Mouse (Mus musculus) heart, embryonic 16.5 days (tissue): ENCODE measurements around the gene Prrc2a. TPM values are rescaled to one million over a fixed set of nuclear protein-coding genes. Genes with fewer than 3 reads are reported as not detected.

Source experiments
- ATAC-seq: fragments of 200-750 bp; cut with Nextera tagmentation; replicated peaks from 2 replicates; pipeline ENCODE4 v1.8.0; 2017; ENCODE audit warnings: moderate number of reproducible peaks; ENCODE audit not compliant: insufficient read depth, low FRiP score; ENCODE audit errors: extremely low read depth
- H3K27ac ChIP-seq: fragments of 300-500 bp; sonication (generic); 2 replicates; pipeline ENCODE4 v1.5.1; 2014; ENCODE audit warnings: mild to moderate bottlenecking, low read length, control low read depth, moderate library complexity
- H3K27me3 ChIP-seq: fragments of 300-500 bp; sonication (generic); 2 replicates; pipeline ENCODE4 v1.6.1; 2014; ENCODE audit warnings: low read length, mixed read lengths; ENCODE audit not compliant: control insufficient read depth, insufficient read depth
- H3K36me3 ChIP-seq: fragments of 300-500 bp; sonication (generic); 2 replicates; pipeline ENCODE4 v1.6.1; 2014; ENCODE audit not compliant: control insufficient read depth, insufficient read depth
- H3K4me1 ChIP-seq: fragments of 300-500 bp; sonication (generic); 2 replicates; pipeline ENCODE4 v1.6.1; 2014; ENCODE audit warnings: low read length, mixed read lengths; ENCODE audit not compliant: control insufficient read depth, insufficient read depth
- H3K4me2 ChIP-seq: fragments of 300-500 bp; sonication (generic); 2 replicates; pipeline ENCODE4 v1.6.1; 2014; ENCODE audit warnings: low read depth, mild to moderate bottlenecking, control low read depth, low read length
- H3K4me3 ChIP-seq: fragments of 300-500 bp; sonication (generic); 2 replicates; pipeline ENCODE4 v1.5.1; 2014; ENCODE audit warnings: mild to moderate bottlenecking, control low read depth, low read length
- H3K9ac ChIP-seq: fragments of 300-500 bp; sonication (generic); 2 replicates; pipeline ENCODE4 v1.6.1; 2014; ENCODE audit warnings: low read length, control low read depth
- H3K9me3 ChIP-seq: fragments of 300-500 bp; sonication (generic); replicated peaks from 2 replicates; pipeline ENCODE4 v1.6.1; 2016; ENCODE audit warnings: low read length; ENCODE audit not compliant: control insufficient read depth
- WGBS: fragments of 180-500 bp; shearing (Covaris S2); extraction: QIAGEN DNeasy Blood & Tissue Kit; methylation state at CpG from one replicate; pipeline ENCODE4 v1.1.7; 2014; 5-methylcytosine and 5-hydroxymethylcytosine counted together
- polyA plus RNA-seq: library from polyadenylated mRNA; unstranded; fragments of >200 nt; fragmentation: Nextera tagmentation; extraction: Ambion mirVana; gene quantifications from 2 replicates; pipeline ENCODE4 v1.2.1, GENCODE M21; 2015

Prrc2a gene
- polyA plus RNA-seq, 1 experiment from 2014 or later = 103 TPM

DNA sequence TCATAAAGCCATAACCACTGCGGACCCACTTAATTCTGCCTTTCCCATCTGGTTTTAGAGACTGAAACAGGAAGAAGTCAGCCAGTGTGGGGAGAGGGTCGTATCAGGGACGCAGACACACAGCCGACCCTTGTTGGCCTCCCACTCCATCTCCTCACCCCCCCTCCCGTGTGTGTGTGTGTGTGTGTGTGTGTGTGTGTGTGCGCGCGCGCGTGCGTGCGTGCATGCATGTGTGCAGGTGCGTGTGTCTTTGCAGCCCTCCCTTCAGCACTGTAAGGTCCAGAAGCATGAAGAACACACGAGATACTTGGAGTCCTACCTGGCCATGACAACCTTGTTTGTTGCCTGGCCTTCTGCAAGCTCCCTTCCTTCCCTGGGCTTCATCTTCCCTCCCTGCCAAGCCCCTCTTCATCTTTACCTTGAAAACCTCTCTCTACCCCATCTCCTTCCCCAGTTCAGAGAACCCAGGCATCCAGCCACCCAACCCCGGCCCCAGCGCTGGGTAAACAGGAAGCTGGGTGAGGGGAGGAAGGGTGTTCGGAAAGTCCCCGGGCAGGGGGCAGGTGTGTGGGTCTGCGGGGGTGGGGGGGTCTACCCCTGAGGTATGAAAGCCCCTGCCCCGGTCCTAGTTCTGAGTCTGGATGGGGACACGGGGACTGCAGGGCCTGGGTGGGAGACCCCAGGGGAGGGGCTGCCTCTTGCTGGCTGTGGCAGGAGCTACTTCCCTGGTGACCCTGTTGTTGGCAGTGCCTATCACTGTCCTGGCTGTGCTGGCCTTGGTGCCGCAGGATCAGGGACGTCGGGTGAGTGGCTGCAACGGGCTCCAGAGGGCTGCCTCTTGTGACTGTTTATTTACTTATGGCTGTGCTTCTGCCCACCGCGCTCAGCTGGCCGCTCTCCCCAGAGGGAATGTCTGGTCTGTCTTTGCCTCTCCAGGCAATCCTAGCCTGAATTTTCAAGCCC lies 29.5 kb upstream of the Prrc2a start, which contains the start of gene Ltb:
Ltb (plus strand) TSS at position 559 of the 963 bp plus-strand sequence.
- peak within 1 kb of the TSS; percentile 52; the same call in 1 of the 2 replicates for H3K27ac ChIP-seq
- 0 out of 2 replicates have a peak, but pooled peaks have one; percentile 17 for ATAC-seq
- no peaks in the 10 kb centered on the region for H3K9me3 ChIP-seq
- H3K4me3 ChIP-seq = peak within 1 kb of the TSS; percentile 61
- peak within 1 kb of the TSS; percentile 70 for H3K9ac ChIP-seq
- 44% methylated on average over 28 of the region's 28 CpGs for WGBS
- H3K36me3 ChIP-seq = no peaks in the 10 kb centered on the region
- H3K27me3 ChIP-seq = peaks cover 22% of the 10 kb centered on the region
- H3K4me1 ChIP-seq = peaks cover 10% of the 10 kb centered on the region
- H3K4me2 ChIP-seq = peak within 1 kb of the TSS; percentile 86

DNA sequence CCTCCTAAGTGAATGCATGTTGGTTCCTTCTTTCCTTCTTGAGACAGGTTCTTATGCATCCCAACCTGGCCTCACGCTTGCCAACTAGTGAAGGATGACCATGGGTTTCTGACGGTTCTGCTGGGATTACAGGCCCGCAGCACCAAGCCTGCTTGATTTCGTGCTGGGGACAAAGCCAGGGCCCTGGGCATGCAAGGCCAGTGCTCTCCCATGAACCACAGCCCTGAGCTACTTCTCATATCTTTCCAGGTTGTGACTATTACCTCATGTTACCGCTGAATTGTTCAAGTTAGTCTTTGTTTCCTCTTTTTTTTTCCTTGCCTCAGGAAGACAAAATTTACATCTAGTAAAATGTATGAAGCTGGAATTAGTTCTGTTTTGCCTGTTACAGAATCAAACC lies 28.2 kb upstream of the Prrc2a start:
- no peaks in the 10 kb centered on the region for H3K9me3 ChIP-seq
- peaks cover 18% of the 10 kb centered on the region for H3K27me3 ChIP-seq
- no peak overlapping the region for H3K27ac ChIP-seq
- H3K9ac ChIP-seq = no peak overlapping the region
- WGBS = 78% methylated on average over 5 of the region's 5 CpGs
- no peak overlapping the region for H3K4me2 ChIP-seq
- peaks cover 10% of the 10 kb centered on the region for H3K4me1 ChIP-seq
- no peaks in the 10 kb centered on the region for H3K36me3 ChIP-seq
- ATAC-seq = no peak
- no peak overlapping the region for H3K4me3 ChIP-seq

DNA sequence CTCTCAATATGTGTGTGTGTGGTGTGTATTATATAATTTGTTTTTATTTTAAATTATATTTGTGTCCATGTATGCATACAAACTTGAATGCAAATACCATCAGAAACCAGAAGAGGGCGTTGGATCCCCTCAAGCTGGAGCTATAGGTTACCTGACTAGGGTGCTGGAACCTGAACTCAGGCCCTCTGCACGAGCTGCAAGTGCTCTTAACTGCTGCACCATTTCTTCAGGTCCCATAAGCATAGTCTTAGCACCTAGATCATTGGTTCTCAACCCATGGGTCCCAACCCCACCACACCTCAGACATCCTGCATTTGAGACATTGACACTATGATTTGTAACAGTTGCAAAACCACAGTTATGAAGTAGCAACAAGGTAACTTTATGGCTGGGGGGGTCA lies 27.0 kb upstream of the Prrc2a start:
- Histone ChIP-seq H3K9ac (no peak overlapping the region), H3K4me2 (no peak overlapping the region), H3K27me3 (peaks cover 14% of the 10 kb centered on the region), H3K9me3 (no peaks in the 10 kb centered on the region), H3K4me1 (peaks cover 10% of the 10 kb centered on the region), H3K4me3 (no peak overlapping the region), H3K36me3 (no peaks in the 10 kb centered on the region), H3K27ac (no peak overlapping the region)
- no peak for ATAC-seq
- WGBS = 46% methylated on average over 2 of the region's 2 CpGs

DNA sequence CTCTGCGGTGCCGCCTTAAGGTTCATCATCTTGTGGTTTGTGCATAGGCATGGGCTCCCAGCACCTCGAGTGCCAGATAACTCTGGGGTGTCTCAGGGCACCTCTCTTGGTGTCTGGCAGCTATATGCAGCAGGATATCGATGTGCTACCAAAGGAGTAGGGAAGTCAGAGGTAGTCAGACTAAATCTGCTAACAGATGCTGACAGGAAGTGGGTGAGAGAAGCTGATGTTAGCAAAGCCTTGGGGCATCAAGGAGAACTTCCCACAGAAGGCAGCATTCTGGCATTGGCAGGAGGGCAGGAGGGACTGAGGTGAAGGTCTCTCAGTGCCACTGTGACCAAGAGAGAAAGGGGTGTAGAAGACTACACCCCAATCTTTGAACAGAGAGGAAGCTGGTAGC lies 25.4 kb upstream of the Prrc2a start:
- Histone ChIP-seq H3K9ac (no peak overlapping the region), H3K4me3 (no peak overlapping the region), H3K9me3 (no peaks in the 10 kb centered on the region), H3K36me3 (no peaks in the 10 kb centered on the region), H3K4me2 (no peak overlapping the region), H3K27ac (peak overlapping the region; percentile 8; the same call in 1 of the 2 replicates), H3K4me1 (peaks cover under 1% of the 10 kb centered on the region), H3K27me3 (peaks cover 6% of the 10 kb centered on the region)
- no peak for ATAC-seq
- 56% methylated on average over 4 of the region's 4 CpGs for WGBS

DNA sequence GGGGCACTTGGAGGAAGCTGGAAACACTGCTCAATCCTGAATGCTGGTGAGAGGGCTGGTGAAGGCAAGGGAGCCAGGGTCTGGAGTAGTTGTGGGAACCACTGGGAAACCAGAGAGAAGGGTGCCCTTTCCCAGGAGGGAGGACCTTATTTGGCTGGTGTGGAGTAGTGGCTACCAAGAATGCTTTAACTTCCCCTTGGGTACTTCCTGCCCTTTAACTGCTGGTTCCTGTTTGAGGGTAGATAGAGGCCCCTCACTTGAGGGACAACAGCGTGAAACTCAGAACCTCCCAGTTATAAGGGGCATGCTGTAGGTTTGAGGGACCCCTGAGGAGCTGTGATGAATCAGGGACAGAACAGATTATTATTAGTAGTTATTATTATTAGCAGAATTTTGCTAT lies 24.5 kb upstream of the Prrc2a start:
- Histone ChIP-seq H3K9me3 (no peaks in the 10 kb centered on the region), H3K9ac (no peak overlapping the region), H3K4me2 (no peak overlapping the region), H3K36me3 (no peaks in the 10 kb centered on the region), H3K4me3 (no peak overlapping the region), H3K27ac (peak overlapping the region; percentile 24; the same call in 1 of the 2 replicates), H3K4me1 (no peaks in the 10 kb centered on the region), H3K27me3 (0 out of 2 replicates have a peak, but pooled peaks cover 2% of the 10 kb centered on the region)
- WGBS = 41% methylated on average over 1 of the region's 1 CpGs
- ATAC-seq = no peak

DNA sequence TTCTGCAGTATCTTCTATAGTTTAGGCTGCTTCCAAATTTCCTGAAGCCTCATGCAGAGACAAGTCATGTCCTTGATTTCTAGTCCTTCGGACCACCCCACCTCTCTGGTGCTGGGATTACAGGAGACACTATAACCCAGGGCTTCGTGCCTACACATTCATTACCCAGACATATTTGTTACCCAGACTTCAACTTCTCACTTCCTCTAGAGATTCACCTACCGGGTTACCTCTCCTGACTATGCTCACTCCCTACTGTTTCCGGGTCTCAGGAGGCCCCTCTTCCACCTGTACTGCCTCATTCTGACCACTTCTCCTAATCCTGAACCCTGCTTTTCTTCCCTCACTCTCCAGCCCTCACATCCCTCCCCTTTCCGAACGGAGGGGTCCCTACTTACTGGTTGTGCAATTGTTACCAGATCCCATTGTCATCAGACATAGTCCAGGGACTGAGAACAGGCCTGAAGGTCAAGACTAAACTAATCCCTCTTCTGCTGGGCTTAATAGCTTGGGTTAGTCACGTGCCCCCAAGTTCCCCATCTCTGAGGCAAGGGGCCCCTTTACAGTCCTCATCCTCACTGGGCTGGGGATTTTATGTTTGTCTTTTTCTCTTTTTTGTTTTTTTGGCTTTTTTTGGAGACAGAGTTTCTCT lies 23.4 kb upstream of the Prrc2a start, which contains the start of gene Lst1:
Lst1 (minus strand) TSS at position 481 of the 652 bp plus-strand sequence.
- WGBS = 67% methylated on average over 7 of the region's 7 CpGs
- Histone ChIP-seq H3K9ac (no peak within 1 kb of the TSS), H3K36me3 (no peaks in the 10 kb centered on the region), H3K27me3 (no peaks in the 10 kb centered on the region), H3K4me2 (no peak within 1 kb of the TSS), H3K4me1 (no peaks in the 10 kb centered on the region), H3K4me3 (no peak within 1 kb of the TSS), H3K27ac (peak within 1 kb of the TSS; percentile 40), H3K9me3 (no peaks in the 10 kb centered on the region)
- no peak for ATAC-seq

DNA sequence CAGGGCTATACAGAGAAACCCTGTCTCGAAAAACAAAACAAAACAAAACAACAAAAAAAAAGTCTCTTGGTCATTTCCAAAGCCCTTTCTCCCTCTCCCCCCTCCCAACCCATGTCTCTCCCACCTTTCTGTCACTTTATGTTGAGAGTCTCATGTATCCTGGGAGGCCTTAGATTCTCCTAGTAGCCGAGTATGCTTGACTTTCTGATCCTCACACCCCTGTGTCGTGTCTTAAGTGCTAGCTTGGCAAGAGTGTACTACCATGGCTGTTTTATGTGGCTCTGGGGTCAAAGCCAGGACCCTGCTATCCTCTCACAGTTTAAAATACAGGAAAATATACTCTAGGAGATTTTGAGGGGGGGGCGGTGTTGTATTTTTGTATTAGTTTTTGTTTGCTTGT lies 22.6 kb upstream of the Prrc2a start:
- Histone ChIP-seq H3K36me3 (no peaks in the 10 kb centered on the region), H3K4me1 (no peaks in the 10 kb centered on the region), H3K4me2 (no peak overlapping the region), H3K9me3 (no peaks in the 10 kb centered on the region), H3K9ac (no peak overlapping the region), H3K27ac (0 out of 2 replicates have a peak overlapping the region, but pooled peaks have one; percentile 24), H3K4me3 (no peak overlapping the region), H3K27me3 (no peaks in the 10 kb centered on the region)
- ATAC-seq = no peak
- 74% methylated on average over 4 of the region's 4 CpGs for WGBS

DNA sequence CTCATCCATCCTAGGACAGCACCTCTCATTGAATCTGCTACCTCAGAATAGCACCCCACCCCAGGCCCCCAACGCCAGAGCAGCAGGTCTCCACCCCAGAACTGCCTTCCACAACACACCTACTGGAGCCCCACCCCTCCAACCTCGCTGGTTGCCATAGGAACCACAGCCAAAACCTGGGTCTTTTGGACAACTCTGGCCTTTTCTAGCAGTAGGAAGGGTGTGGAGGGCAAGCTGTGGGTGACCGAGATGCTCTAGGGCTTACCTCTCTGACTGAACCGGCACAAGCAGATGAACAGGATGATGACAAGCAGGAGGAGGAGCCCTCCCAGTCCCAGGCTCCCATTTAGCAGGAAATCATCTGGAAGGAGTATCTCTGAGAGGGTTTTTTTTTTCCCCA lies 22.0 kb upstream of the Prrc2a start:
- 4% methylated on average over 4 of the region's 4 CpGs for WGBS
- H3K4me2 ChIP-seq = peak overlapping the region; percentile 65
- peak overlapping the region; percentile 11 for H3K27ac ChIP-seq
- no peaks in the 10 kb centered on the region for H3K27me3 ChIP-seq
- 0 out of 2 replicates have a peak, but pooled peaks have one; percentile 8 for ATAC-seq
- peak overlapping the region; percentile 63 for H3K9ac ChIP-seq
- H3K36me3 ChIP-seq = no peaks in the 10 kb centered on the region
- H3K4me3 ChIP-seq = peak overlapping the region; percentile 57
- no peaks in the 10 kb centered on the region for H3K9me3 ChIP-seq
- no peaks in the 10 kb centered on the region for H3K4me1 ChIP-seq
